In the genomic region with DNA sequence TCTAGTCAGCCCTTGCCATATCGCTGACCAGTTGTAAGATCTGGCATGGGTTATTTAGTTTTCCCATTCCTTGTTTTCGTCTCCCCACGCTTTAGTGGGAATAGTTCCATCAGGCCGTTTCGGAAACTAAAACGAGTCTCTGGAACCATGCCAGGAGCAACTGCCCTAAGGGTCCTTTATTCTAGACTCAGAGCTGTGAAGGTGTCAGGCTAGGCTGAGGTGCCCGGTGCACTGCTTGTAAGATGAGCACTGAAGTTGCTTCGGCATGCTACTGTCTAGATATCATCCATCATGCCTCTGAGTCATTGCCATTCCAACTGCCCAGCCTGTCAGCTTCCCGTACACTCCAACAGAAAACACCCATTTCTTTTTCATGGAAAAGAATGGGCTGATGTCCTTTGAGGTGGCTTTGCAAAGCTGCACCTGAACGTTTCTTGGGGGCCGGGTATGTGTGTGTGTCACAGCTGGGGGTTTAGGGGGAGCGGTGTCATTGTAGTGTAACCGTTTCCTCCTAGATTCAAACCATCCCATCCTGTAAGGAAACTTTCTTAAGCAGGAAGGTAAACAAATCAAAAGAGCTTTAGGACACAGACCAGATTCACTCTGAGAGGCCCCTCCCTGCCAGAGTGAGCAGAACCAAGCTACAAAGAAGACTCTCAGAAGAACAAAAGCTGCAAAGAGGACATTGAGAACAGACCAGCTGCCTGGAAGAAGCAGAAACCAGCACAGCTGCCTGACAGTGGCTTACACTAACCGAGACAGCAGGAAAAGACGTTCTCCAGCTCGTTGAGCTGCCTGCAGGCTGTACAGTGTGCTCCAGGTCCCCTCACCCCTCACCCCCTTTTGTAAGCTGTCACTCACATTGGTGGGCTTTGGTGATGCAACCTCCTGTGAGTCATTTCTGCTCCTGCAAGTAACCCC, we compare ENCODE assay signal across 8 mouse cellular contexts.
DNase-seq lines count a peak whose midpoint lies in the region; ATAC-seq lines count a peak whose summit lies in the region.
"Had no signal": no experiment of that assay in that cellular context is flagged by ENCODE, and none has a peak within 500 bp of the region (broad histone marks: within the 10 kb centered on the region; RNA-seq: fewer than 3 reads in every experiment).

No protein-coding gene starts in this region.

- DNase-seq in kidney, postnatal 14 days, result no peak
- peak; percentile 20 to 39 for DNase-seq in adrenal gland, postnatal 36 days
- peak; percentile 36 for DNase-seq in lung, postnatal 25 days (ENCODE audit: low spot score)
- DNase-seq in cerebellum, postnatal 36 days, result no peak
- no peak for DNase-seq in gastrocnemius, postnatal 10 days
- DNase-seq: left cerebral cortex, postnatal 4 days had no signal

- no peak overlapping the region for H3K4me2 ChIP-seq in kidney, embryonic 16.5 days (replicated peaks; ENCODE audit: low read depth, low read length)
- H3K4me2 ChIP-seq in heart, embryonic 15.5 days, result peak overlapping the region; percentile 27

- no peaks in the 10 kb centered on the region for H3K36me3 ChIP-seq in kidney, embryonic 16.5 days (ENCODE audit: insufficient read depth, low read length)
- H3K36me3 ChIP-seq in heart, embryonic 15.5 days, result no peaks in the 10 kb centered on the region

- no peaks in the 10 kb centered on the region for H3K27me3 ChIP-seq in kidney, embryonic 16.5 days (ENCODE audit: insufficient read depth, low read length)
- no peaks in the 10 kb centered on the region for H3K27me3 ChIP-seq in heart, embryonic 15.5 days

- 39% methylated on average over 16 of the region's 16 CpGs for WGBS in kidney, embryonic 16.5 days
- WGBS in heart, embryonic 15.5 days, result 39% methylated on average over 16 of the region's 16 CpGs

- H3K9ac ChIP-seq in kidney, embryonic 16.5 days (replicated peaks; ENCODE audit: low read length), result no peak overlapping the region
- H3K9ac ChIP-seq in heart, embryonic 15.5 days, result no peak overlapping the region

- H3K27ac ChIP-seq in kidney, embryonic 16.5 days (ENCODE audit: low read length), result no peak overlapping the region
- H3K27ac ChIP-seq in heart, embryonic 15.5 days, result peak overlapping the region; percentile 60

- H3K9me3 ChIP-seq in kidney, embryonic 16.5 days (ENCODE audit: low read length), result no peaks in the 10 kb centered on the region; the same call in 1 of the 2 replicates
- 0 out of 2 replicates have a peak, but pooled peaks cover 2% of the 10 kb centered on the region for H3K9me3 ChIP-seq in heart, embryonic 15.5 days (replicated peaks)

- 0 out of 2 replicates have a peak, but pooled peaks have one; percentile 35 for ATAC-seq in kidney, embryonic 16.5 days (ENCODE audit: low FRiP score, low TSS enrichment)
- no peak; the same call in 1 of the 2 replicates for ATAC-seq in heart, embryonic 15.5 days (replicated peaks; ENCODE audit: insufficient number of reproducible peaks, insufficient read depth, low FRiP score, low read depth)

- no peak overlapping the region for H3K4me3 ChIP-seq in kidney, embryonic 16.5 days (ENCODE audit: low read length)
- no peak overlapping the region for H3K4me3 ChIP-seq in heart, embryonic 15.5 days

- H3K4me1 ChIP-seq in kidney, embryonic 16.5 days (ENCODE audit: insufficient read depth, low read length), result no peaks in the 10 kb centered on the region
- H3K4me1 ChIP-seq in heart, embryonic 15.5 days (replicated peaks), result peaks cover 9% of the 10 kb centered on the region

Comparison
In these comparisons a context has a peak if more than half of its experiments do, and no peak if none do; other contexts are left out.
1. DNase-seq: peak in adrenal gland, postnatal 36 days (2 of 2) and lung, postnatal 25 days (single experiment); none in kidney, postnatal 14 days (single experiment), cerebellum, postnatal 36 days (0 of 2) and gastrocnemius, postnatal 10 days (single experiment).